Mouse (Mus musculus): ENCODE measurements at regions not wholly inside any gene's neighbourhood (a gene's known extent, or its start where the extent isn't known, plus 50 kb on each side); places are given as distances from the start of the nearest gene placed in this dataset.

DNA sequence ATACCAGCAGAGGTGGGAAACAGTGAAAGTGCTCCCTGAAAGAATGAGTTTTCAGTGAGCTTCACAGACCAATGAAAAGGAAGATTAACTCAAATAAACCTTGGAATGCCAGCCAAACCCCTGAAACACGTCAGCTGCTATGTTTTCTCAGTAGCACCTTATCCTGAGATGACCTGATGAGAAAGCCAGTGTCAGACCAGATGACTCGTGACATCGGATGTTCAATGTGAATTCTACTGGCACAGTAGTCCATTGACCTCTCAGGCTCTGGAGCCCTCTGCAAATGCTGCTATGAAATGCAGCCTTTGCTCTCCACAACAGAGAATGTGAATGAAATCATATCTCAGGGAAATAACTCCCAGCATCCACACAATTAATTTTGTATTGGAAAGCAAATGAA is 358.6 kb upstream of the Nr3c2 start:
- Histone ChIP-seq H3K4me2 (no peak overlapping the region), H3K36me3 (no peaks in the 10 kb centered on the region), H3K9me3 (no peaks in the 10 kb centered on the region), H3K9ac (no peak overlapping the region), H3K4me1 (no peaks in the 10 kb centered on the region), H3K4me3 (no peak overlapping the region), H3K27me3 (replicated peaks) (no peaks in the 10 kb centered on the region), H3K27ac (replicated peaks) (no peak overlapping the region)
- ATAC-seq (ENCODE audit: extremely low read depth, insufficient number of reproducible peaks, low FRiP score, low TSS enrichment), result no peak
- 56% methylated on average over 3 of the region's 3 CpGs for WGBS

DNA sequence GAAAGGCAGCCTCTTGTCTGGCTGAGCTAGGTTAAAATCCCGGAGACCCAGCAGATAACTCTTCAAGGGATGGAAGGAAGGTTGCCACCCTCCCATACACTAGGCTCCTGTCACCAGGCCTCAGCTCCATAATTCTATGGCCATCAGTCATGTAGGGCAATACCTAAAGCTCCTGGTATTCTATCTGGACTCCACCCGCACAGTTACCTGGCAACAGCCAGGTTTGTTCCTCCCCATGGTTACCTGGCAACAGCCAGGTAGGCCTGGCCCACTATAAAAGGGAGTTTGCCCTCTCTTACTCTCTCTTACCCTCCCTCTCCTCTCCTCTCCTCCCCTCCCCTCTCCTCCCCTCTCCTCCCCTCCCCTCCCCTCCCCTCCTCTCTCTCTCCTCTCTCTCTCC is 347.6 kb upstream of the Nr3c2 start:
- Histone ChIP-seq H3K4me2 (no peak overlapping the region), H3K4me3 (no peak overlapping the region), H3K4me1 (no peaks in the 10 kb centered on the region), H3K27me3 (replicated peaks) (no peaks in the 10 kb centered on the region), H3K9ac (no peak overlapping the region), H3K9me3 (no peaks in the 10 kb centered on the region), H3K36me3 (no peaks in the 10 kb centered on the region), H3K27ac (replicated peaks) (no peak overlapping the region)
- WGBS, result 74% methylated on average over 2 of the region's 2 CpGs
- no peak for ATAC-seq (ENCODE audit: extremely low read depth, insufficient number of reproducible peaks, low FRiP score, low TSS enrichment)

DNA sequence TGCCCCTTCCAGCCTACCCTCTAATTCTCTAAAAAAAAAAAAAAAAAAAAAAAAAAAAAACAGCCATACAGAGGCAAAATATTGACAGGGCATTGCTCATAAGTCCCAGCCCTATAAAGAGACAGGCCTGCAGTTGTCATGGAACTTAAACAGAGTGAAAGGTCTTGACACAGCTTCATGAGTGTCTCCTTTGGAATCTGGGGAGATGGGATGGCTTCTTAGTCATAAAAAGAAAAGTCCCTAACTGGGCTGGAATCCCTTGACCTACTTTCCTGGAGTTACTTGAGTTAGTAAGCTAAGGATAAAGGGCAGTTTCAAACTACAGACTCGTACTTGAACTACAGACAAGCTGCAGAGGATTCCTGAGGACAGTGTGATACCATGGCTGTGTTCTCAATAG is 297.7 kb upstream of the Nr3c2 start:
- no peak overlapping the region for H3K9ac ChIP-seq
- no peaks in the 10 kb centered on the region for H3K36me3 ChIP-seq
- H3K27me3 ChIP-seq (replicated peaks), result no peaks in the 10 kb centered on the region
- 50% methylated on average over 1 of the region's 1 CpGs for WGBS
- H3K4me3 ChIP-seq, result no peak overlapping the region
- no peaks in the 10 kb centered on the region for H3K9me3 ChIP-seq
- no peak overlapping the region for H3K4me2 ChIP-seq
- H3K4me1 ChIP-seq, result no peaks in the 10 kb centered on the region
- ATAC-seq (ENCODE audit: extremely low read depth, insufficient number of reproducible peaks, low FRiP score, low TSS enrichment), result no peak
- no peak overlapping the region for H3K27ac ChIP-seq (replicated peaks)

DNA sequence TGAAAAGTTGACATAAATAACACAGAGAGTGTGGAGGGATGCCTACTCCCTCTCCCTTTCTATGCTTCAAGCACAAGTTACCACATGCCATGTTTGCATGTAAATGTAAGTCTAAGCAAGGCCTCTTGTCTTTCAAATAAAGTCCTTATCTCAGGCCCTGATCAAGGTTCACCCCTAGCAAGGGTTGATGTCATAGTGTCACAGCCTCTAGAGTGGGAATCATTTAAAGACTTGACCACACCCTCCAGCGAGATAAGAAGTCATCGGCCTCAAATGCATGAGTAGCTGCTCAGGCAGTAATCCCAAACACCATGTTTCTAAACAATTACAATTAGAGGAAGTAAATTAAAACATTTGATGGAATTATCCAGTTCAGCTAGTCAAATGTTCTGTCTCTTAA is 280.5 kb upstream of the Nr3c2 start:
- Histone ChIP-seq H3K4me3 (no peak overlapping the region), H3K4me2 (no peak overlapping the region), H3K4me1 (no peaks in the 10 kb centered on the region), H3K9ac (no peak overlapping the region), H3K27me3 (replicated peaks) (no peaks in the 10 kb centered on the region), H3K9me3 (no peaks in the 10 kb centered on the region), H3K27ac (replicated peaks) (no peak overlapping the region), H3K36me3 (no peaks in the 10 kb centered on the region)
- 65% methylated on average over 2 of the region's 2 CpGs for whole genome bisulfite sequencing
- ATAC-seq (ENCODE audit: extremely low read depth, insufficient number of reproducible peaks, low FRiP score, low TSS enrichment), result no peak

DNA sequence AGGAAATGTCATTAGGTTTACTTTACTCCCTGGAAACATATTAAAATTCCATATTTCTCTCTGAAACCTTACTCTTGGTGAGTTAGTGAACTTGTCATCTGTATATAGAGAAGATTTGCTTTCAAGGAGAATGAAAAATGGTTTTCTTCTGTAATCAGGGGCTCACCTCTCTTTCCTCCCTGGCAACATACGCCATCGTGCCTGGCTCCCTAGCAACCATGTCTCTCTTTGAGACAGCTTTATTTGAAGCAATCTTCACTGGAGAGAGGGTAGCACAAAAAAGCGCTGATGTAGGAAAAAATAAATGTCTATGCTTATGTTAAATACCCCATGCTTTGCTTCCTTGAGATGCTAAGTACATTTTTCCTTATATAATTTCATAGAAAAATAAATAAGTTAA is 278.4 kb upstream of the Nr3c2 start:
- Histone ChIP-seq H3K4me3 (no peak overlapping the region), H3K27me3 (replicated peaks) (no peaks in the 10 kb centered on the region), H3K9ac (no peak overlapping the region), H3K4me2 (no peak overlapping the region), H3K4me1 (no peaks in the 10 kb centered on the region), H3K9me3 (no peaks in the 10 kb centered on the region), H3K27ac (replicated peaks) (no peak overlapping the region), H3K36me3 (no peaks in the 10 kb centered on the region)
- ATAC-seq (ENCODE audit: extremely low read depth, insufficient number of reproducible peaks, low FRiP score, low TSS enrichment), result no peak
- 68% methylated on average over 3 of the region's 3 CpGs for WGBS

DNA sequence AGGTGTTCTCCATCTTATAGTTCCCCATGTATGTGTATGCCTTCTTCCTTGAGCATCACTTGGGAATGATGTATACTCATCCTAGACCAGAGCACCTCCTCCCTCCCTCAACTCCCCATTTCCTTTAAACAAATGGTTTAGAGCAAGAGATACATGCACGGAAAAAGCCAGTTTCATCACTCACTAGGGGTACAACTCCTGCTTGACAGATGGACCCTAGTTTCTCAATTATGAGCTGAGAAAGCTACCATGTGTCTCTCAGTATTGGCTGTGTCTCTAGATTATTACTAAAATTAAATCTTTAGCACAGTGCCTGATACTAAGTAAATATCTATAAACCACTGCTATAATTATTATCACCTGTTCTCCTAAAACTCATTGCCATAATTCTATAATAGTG is 266.2 kb upstream of the Nr3c2 start:
- Histone ChIP-seq H3K4me3 (no peak overlapping the region), H3K9me3 (no peaks in the 10 kb centered on the region), H3K9ac (no peak overlapping the region), H3K4me2 (no peak overlapping the region), H3K27me3 (replicated peaks) (no peaks in the 10 kb centered on the region), H3K27ac (replicated peaks) (no peak overlapping the region), H3K36me3 (no peaks in the 10 kb centered on the region), H3K4me1 (no peaks in the 10 kb centered on the region)
- 55% methylated on average over 1 of the region's 1 CpGs for WGBS
- ATAC-seq (ENCODE audit: extremely low read depth, insufficient number of reproducible peaks, low FRiP score, low TSS enrichment), result no peak
